In genomic region chr10:18329096-18330038, GRCm38 (mm10) we compare ENCODE assay signal across 8 mouse cellular contexts. TPM values are rescaled to one million over a fixed set of nuclear protein-coding genes. Genes with fewer than 3 reads are reported as not detected.
DNase-seq lines count a peak whose midpoint lies in the region; ATAC-seq and TF ChIP-seq lines count a peak whose summit lies in the region.

No protein-coding gene starts in this region.

- peak overlapping the region; percentile 34 for H3K4me3 ChIP-seq in forebrain, embryonic 13.5 days
- H3K4me3 ChIP-seq in limb, embryonic 10.5 days = peak overlapping the region; percentile 40
- H3K4me3 ChIP-seq in midbrain, embryonic 14.5 days (replicated peaks; ENCODE audit: low read depth, low read length) = peak overlapping the region; percentile 33
- H3K4me3 ChIP-seq in thymus, adult 2 months (ENCODE audit: control insufficient read depth, insufficient read depth, low read length) = no peak overlapping the region

- TF ChIP-seq POLR2A in thymus, adult 2 months (IDR thresholded peaks at IDR 0.05; ENCODE audit: control insufficient read depth, extremely low read depth, insufficient read depth, low read length, poor library complexity) = no peak

- H3K4me2 ChIP-seq in forebrain, embryonic 13.5 days = peak overlapping the region; percentile 62
- peak overlapping the region; percentile 61 for H3K4me2 ChIP-seq in midbrain, embryonic 14.5 days (ENCODE audit: low read length)

- H3K9ac ChIP-seq in forebrain, embryonic 13.5 days = peak overlapping the region; percentile 66
- H3K9ac ChIP-seq in midbrain, embryonic 14.5 days (replicated peaks; ENCODE audit: low read length) = peak overlapping the region; percentile 53

- peak; percentile 69 for ATAC-seq in forebrain, embryonic 13.5 days
- ATAC-seq in midbrain, embryonic 14.5 days (ENCODE audit: low FRiP score, low TSS enrichment) = peak; percentile 44; the same call in 1 of the 2 replicates

- WGBS in forebrain, embryonic 13.5 days = 2% methylated on average over 21 of the region's 23 CpGs
- 7% methylated on average over 23 of the region's 23 CpGs for WGBS in limb, embryonic 10.5 days
- 4% methylated on average over 22 of the region's 23 CpGs for WGBS in midbrain, embryonic 14.5 days
- 17% methylated on average over 23 of the region's 23 CpGs for WGBS in thymus, adult 2 months

- H3K36me3 ChIP-seq in forebrain, embryonic 13.5 days (ENCODE audit: poor library complexity, severe bottlenecking) = no peaks in the 10 kb centered on the region
- H3K36me3 ChIP-seq in limb, embryonic 10.5 days = no peaks in the 10 kb centered on the region
- no peaks in the 10 kb centered on the region for H3K36me3 ChIP-seq in midbrain, embryonic 14.5 days (ENCODE audit: control insufficient read depth, insufficient read depth, low read length)
- H3K36me3 ChIP-seq in thymus, adult 2 months (ENCODE audit: control insufficient read depth, insufficient read depth, low read length) = no peaks in the 10 kb centered on the region

- H3K9me3 ChIP-seq in forebrain, embryonic 13.5 days (replicated peaks) = no peaks in the 10 kb centered on the region
- no peaks in the 10 kb centered on the region for H3K9me3 ChIP-seq in limb, embryonic 10.5 days (replicated peaks)
- H3K9me3 ChIP-seq in midbrain, embryonic 14.5 days (ENCODE audit: control insufficient read depth, low read length) = no peaks in the 10 kb centered on the region

- DNase-seq in NIH3T3 (ENCODE audit: low read depth) = peak; percentile 76
- peak; percentile 3 for DNase-seq in c-Kit-positive CD71-positive TER-119-positive erythroid progenitor cells, embryonic 14.5 days (ENCODE audit: low spot score)
- peak; percentile 61 to 65 for DNase-seq in heart, postnatal 36 days
- DNase-seq in limb, embryonic 10.5 days (ENCODE audit: low spot score) = peak; percentile 40
- DNase-seq in midbrain, embryonic 14.5 days = peak; percentile 61
- peak; percentile 69 to 75 for DNase-seq in urinary bladder, postnatal 36 days (ENCODE audit: low spot score in 2 of 2)
- no peak for DNase-seq in thymus, adult 2 months

- peak overlapping the region; percentile 35; the same call in 1 of the 2 replicates for H3K27ac ChIP-seq in forebrain, embryonic 13.5 days
- H3K27ac ChIP-seq in limb, embryonic 10.5 days = peak overlapping the region; percentile 66
- H3K27ac ChIP-seq in midbrain, embryonic 14.5 days (replicated peaks; ENCODE audit: low read depth, low read length) = peak overlapping the region; percentile 64
- no peak overlapping the region for H3K27ac ChIP-seq in thymus, adult 2 months (ENCODE audit: control insufficient read depth, insufficient read depth, low read length)

- H3K27me3 ChIP-seq in forebrain, embryonic 13.5 days = 0 out of 2 replicates have a peak, but pooled peaks cover 4% of the 10 kb centered on the region
- H3K27me3 ChIP-seq in limb, embryonic 10.5 days (ENCODE audit: low read depth, poor library complexity, severe bottlenecking) = no peaks in the 10 kb centered on the region
- no peaks in the 10 kb centered on the region for H3K27me3 ChIP-seq in midbrain, embryonic 14.5 days (ENCODE audit: control insufficient read depth, insufficient read depth, low read length)
- no peaks in the 10 kb centered on the region for H3K27me3 ChIP-seq in thymus, adult 2 months (ENCODE audit: control insufficient read depth, insufficient read depth, low read length)

- TF ChIP-seq CTCF in thymus, adult 2 months (IDR thresholded peaks at IDR 0.05; ENCODE audit: borderline replicate concordance, control insufficient read depth, extremely low read depth, insufficient read depth, low read length, poor library complexity) = no peak

- intact Hi-C loops in heart, postnatal 36 days (cut with DNase I) = no loop called here

- H3K4me1 ChIP-seq in forebrain, embryonic 13.5 days = peaks cover 9% of the 10 kb centered on the region
- peaks cover 20% of the 10 kb centered on the region for H3K4me1 ChIP-seq in limb, embryonic 10.5 days
- peaks cover 9% of the 10 kb centered on the region; the same call in 1 of the 2 replicates for H3K4me1 ChIP-seq in midbrain, embryonic 14.5 days (ENCODE audit: control insufficient read depth, insufficient read depth, low read length)
- H3K4me1 ChIP-seq in thymus, adult 2 months (replicated peaks; ENCODE audit: control insufficient read depth, insufficient read depth, low read length) = no peaks in the 10 kb centered on the region

RNA-seq across cellular contexts. Expression of gene Nhsl1, which starts 10.6 kb away (rescaled TPM):
- polyA plus RNA-seq in forebrain, embryonic 13.5 days (2015; fragmentation: Nextera tagmentation; extraction: Ambion mirVana) = 14.2 and 16.3 TPM in 2 replicates
- 10 to 100 TPM; 14.5 to 21.3 TPM for total RNA-seq in heart, postnatal 36 days (2021)
- 7.8 and 8.6 TPM in 2 replicates for polyA plus RNA-seq in limb, embryonic 10.5 days (2016; fragmentation: Nextera tagmentation; extraction: Ambion mirVana)
- 13.9 and 16.9 TPM in 2 replicates for polyA plus RNA-seq in midbrain, embryonic 14.5 days (2014; fragmentation: Nextera tagmentation; extraction: Ambion mirVana)
- polyA plus RNA-seq in thymus, adult 2 months (2012; rRNA removed) = 15.9 and 18.1 TPM in 2 replicates
